21 mouse cellular contexts compared by ENCODE assay signal in the genomic region with DNA sequence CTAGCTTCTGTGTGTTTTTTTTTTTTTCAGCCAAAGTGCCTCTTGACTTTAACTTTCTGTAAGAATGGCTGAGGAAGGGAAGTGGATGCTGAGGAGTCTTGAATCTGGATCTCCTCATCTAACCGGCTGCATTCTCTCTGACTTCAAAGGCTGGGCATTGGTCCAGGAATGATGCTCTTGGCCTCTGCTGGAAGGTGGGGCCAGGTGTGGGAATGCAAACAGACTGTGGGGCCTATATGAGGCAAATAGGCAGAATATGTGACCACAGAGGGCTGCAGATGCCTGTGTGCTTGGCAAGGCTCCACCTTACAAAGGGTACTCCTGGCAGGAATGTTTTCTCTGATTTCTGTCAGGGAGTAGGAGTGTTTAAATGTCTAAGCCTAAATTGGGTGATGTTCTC. TPM values are rescaled to one million over a fixed set of nuclear protein-coding genes. Genes with fewer than 3 reads are reported as not detected.
DNase-seq lines count a peak whose midpoint lies in the region; ATAC-seq and TF ChIP-seq lines count a peak whose summit lies in the region.
"Had no signal": no experiment of that assay in that cellular context is flagged by ENCODE, and none has a peak within 500 bp of the region (broad histone marks: within the 10 kb centered on the region; RNA-seq: fewer than 3 reads in every experiment).

No protein-coding gene starts in this region.

- H3K4me1 ChIP-seq in embryonic facial prominence, embryonic 14.5 days (ENCODE audit: control insufficient read depth, insufficient read depth, low read length): 0 out of 2 replicates have a peak, but pooled peaks cover 4% of the 10 kb centered on the region
- peaks cover 3% of the 10 kb centered on the region for H3K4me1 ChIP-seq in lung, adult 2 months (ENCODE audit: control insufficient read depth, insufficient read depth, low read length)
- H3K4me1 ChIP-seq: embryonic facial prominence, embryonic 12.5 days; forebrain, embryonic 12.5 days; heart, embryonic 15.5 days; hindbrain, embryonic 13.5 days; liver, embryonic 15.5 days; midbrain, embryonic 10.5 days; neural tube, embryonic 15.5 days had no signal

- WGBS in embryonic facial prominence, embryonic 14.5 days: 52% methylated on average over 1 of the region's 1 CpGs
- WGBS in lung, adult 2 months: 33% methylated on average over 1 of the region's 1 CpGs

- H3K27me3 ChIP-seq in embryonic facial prominence, embryonic 14.5 days (replicated peaks; ENCODE audit: control insufficient read depth, insufficient read depth, low read length): no peaks in the 10 kb centered on the region
- H3K27me3 ChIP-seq: CH12.LX; embryonic facial prominence, embryonic 12.5 days; forebrain, embryonic 12.5 days; heart, embryonic 15.5 days; hindbrain, embryonic 13.5 days; liver, embryonic 15.5 days; neural tube, embryonic 15.5 days; Patski had no signal

- intact Hi-C loops in gastrocnemius, postnatal 36 days (cut with DNase I): no loop called here

- H3K4me3 ChIP-seq in embryonic facial prominence, embryonic 14.5 days (ENCODE audit: low read depth, low read length): no peak overlapping the region
- H3K4me3 ChIP-seq in lung, adult 2 months (replicated peaks; ENCODE audit: extremely low read depth, low read depth, low read length): no peak overlapping the region
- H3K4me3 ChIP-seq: embryonic facial prominence, embryonic 12.5 days; forebrain, embryonic 12.5 days; heart, embryonic 15.5 days; hindbrain, embryonic 13.5 days; liver, embryonic 15.5 days; midbrain, embryonic 10.5 days; neural tube, embryonic 15.5 days had no signal

- H3K4me2 ChIP-seq in embryonic facial prominence, embryonic 14.5 days (ENCODE audit: low read depth, low read length): no peak overlapping the region
- H3K4me2 ChIP-seq: embryonic facial prominence, embryonic 12.5 days; forebrain, embryonic 12.5 days; heart, embryonic 15.5 days; hindbrain, embryonic 13.5 days; liver, embryonic 15.5 days; neural tube, embryonic 15.5 days had no signal

- no peak for TF ChIP-seq POLR2A in lung, adult 2 months (IDR thresholded peaks at IDR 0.05; ENCODE audit: borderline replicate concordance, extremely low read depth, low read depth, low read length)

- ATAC-seq in embryonic facial prominence, embryonic 14.5 days (ENCODE audit: low read depth): peak; percentile 44; the same call in 1 of the 2 replicates
- ATAC-seq: Patski had no signal

- no peak for TF ChIP-seq CTCF in lung, adult 2 months (IDR thresholded peaks at IDR 0.05; ENCODE audit: insufficient read depth, low read length)

- H3K36me3 ChIP-seq in embryonic facial prominence, embryonic 14.5 days (ENCODE audit: control insufficient read depth, insufficient read depth, low read length): no peaks in the 10 kb centered on the region
- H3K36me3 ChIP-seq: embryonic facial prominence, embryonic 12.5 days; forebrain, embryonic 12.5 days; heart, embryonic 15.5 days; hindbrain, embryonic 13.5 days; liver, embryonic 15.5 days; midbrain, embryonic 10.5 days; neural tube, embryonic 15.5 days had no signal

- H3K27ac ChIP-seq in embryonic facial prominence, embryonic 14.5 days (replicated peaks; ENCODE audit: low read depth, low read length): no peak overlapping the region
- H3K27ac ChIP-seq: embryonic facial prominence, embryonic 12.5 days; forebrain, embryonic 12.5 days; heart, embryonic 15.5 days; hindbrain, embryonic 13.5 days; liver, embryonic 15.5 days; midbrain, embryonic 10.5 days; neural tube, embryonic 15.5 days had no signal

- peak; percentile 28 for DNase-seq in kidney, postnatal 10 days
- no peak for DNase-seq in kidney, adult 18-20 months
- peak; percentile 53 for DNase-seq in embryonic facial prominence, embryonic 14.5 days (ENCODE audit: low spot score)
- DNase-seq in lung, adult 2 months: peak; percentile 28
- DNase-seq in lung, postnatal 4 days: peak; percentile 66 to 84
- DNase-seq in MN1 (ENCODE audit: low spot score): no peak
- no peak for DNase-seq in frontal cortex, adult 2 months (ENCODE audit: extremely low spot score in 1 of 2, low spot score in 1 of 2)
- DNase-seq in gastrocnemius, postnatal 36 days: no peak
- DNase-seq: cerebellum, postnatal 36 days; right cerebral cortex, adult 18-20 months; spleen, adult 18-20 months; thymus, postnatal 25 days had no signal

- H3K9ac ChIP-seq in embryonic facial prominence, embryonic 14.5 days (ENCODE audit: low read depth, low read length): no peak overlapping the region
- H3K9ac ChIP-seq: embryonic facial prominence, embryonic 12.5 days; forebrain, embryonic 12.5 days; heart, embryonic 15.5 days; hindbrain, embryonic 13.5 days; liver, embryonic 15.5 days; neural tube, embryonic 15.5 days had no signal

- no peaks in the 10 kb centered on the region for H3K9me3 ChIP-seq in embryonic facial prominence, embryonic 14.5 days (ENCODE audit: control insufficient read depth, low read length)
- H3K9me3 ChIP-seq: embryonic facial prominence, embryonic 12.5 days; forebrain, embryonic 12.5 days; heart, embryonic 15.5 days; hindbrain, embryonic 13.5 days; liver, embryonic 15.5 days; midbrain, embryonic 10.5 days; neural tube, embryonic 15.5 days had no signal

RNA-seq across cellular contexts. Expression of a gene that starts 46.8 kb away (rescaled TPM):
- 6.9 and 8.5 TPM in 2 replicates for polyA plus RNA-seq in embryonic facial prominence, embryonic 14.5 days (2014; fragmentation: Nextera tagmentation; extraction: Ambion mirVana)
- 9.2 and 12.9 TPM in 2 replicates for polyA plus RNA-seq in lung, adult 2 months (2012; rRNA removed)
- 3.2 and 3.6 TPM in 2 replicates for polyA plus RNA-seq in frontal cortex, adult 2 months (2012; rRNA removed)
- total RNA-seq in gastrocnemius, postnatal 36 days (2021): 1 to 10 TPM; 4.6 to 5.0 TPM

Comparison
In these comparisons a context has a peak if more than half of its experiments do, and no peak if none do; other contexts are left out.
1. DNase-seq: peak in kidney, postnatal 10 days (single experiment), embryonic facial prominence, embryonic 14.5 days (single experiment), lung, adult 2 months (single experiment) and lung, postnatal 4 days (2 of 2); none in kidney, adult 18-20 months (single experiment), MN1 (single experiment), frontal cortex, adult 2 months (0 of 2) and gastrocnemius, postnatal 36 days (0 of 2).